Comparison of ENCODE assay signal across 39 mouse cellular contexts in the genomic region with DNA sequence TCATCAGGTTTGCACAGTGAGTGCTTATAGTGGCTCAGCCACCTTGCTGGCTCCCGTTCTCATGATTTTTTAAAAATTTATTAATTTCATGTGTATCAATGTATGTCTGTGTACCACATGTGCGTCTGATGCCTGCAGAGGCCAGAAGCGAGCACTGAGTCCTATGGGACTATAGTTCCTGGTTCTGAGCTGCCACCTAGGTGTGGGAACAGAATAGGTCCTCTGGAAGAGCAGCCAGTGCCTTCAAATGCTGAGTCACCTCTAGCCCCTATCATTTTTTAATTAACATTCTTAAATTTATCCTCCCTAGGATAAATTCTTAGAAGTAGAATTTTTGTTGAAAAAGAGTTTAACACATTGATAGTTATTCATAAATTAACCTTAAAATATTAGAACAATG. TPM values are rescaled to one million over a fixed set of nuclear protein-coding genes. Genes with fewer than 3 reads are reported as not detected.
DNase-seq lines count a peak whose midpoint lies in the region; TF ChIP-seq lines count a peak whose summit lies in the region.
"Had no signal": no experiment of that assay in that cellular context is flagged by ENCODE, and none has a peak within 500 bp of the region (broad histone marks: within the 10 kb centered on the region; RNA-seq: fewer than 3 reads in every experiment).

No protein-coding gene starts in this region.

- peak overlapping the region; percentile 53; the same call in 1 of the 2 replicates for H3K27ac ChIP-seq in heart, adult 2 months
- peak overlapping the region; percentile 72 for H3K27ac ChIP-seq in bone marrow macrophage, adult 2 months (ENCODE audit: insufficient read depth, low read depth, low read length)
- no peak overlapping the region for H3K27ac ChIP-seq in cerebellum, adult 2 months (ENCODE audit: insufficient read depth, low read length)
- H3K27ac ChIP-seq in limb, embryonic 10.5 days = no peak overlapping the region
- H3K27ac ChIP-seq: embryonic facial prominence, embryonic 12.5 days; forebrain, embryonic 10.5 days; forebrain, embryonic 15.5 days; heart, embryonic 13.5 days; intestine, embryonic 15.5 days; kidney, embryonic 15.5 days; liver, embryonic 14.5 days; midbrain, embryonic 12.5 days; stomach, embryonic 15.5 days had no signal

- H3K36me3 ChIP-seq in heart, adult 2 months (ENCODE audit: control insufficient read depth, insufficient read depth, low read length) = peaks cover 5% of the 10 kb centered on the region
- no peaks in the 10 kb centered on the region for H3K36me3 ChIP-seq in myocyte (ENCODE audit: control insufficient read depth, insufficient read depth)
- H3K36me3 ChIP-seq in limb, embryonic 10.5 days = no peaks in the 10 kb centered on the region
- H3K36me3 ChIP-seq: embryonic facial prominence, embryonic 12.5 days; forebrain, embryonic 10.5 days; forebrain, embryonic 15.5 days; intestine, embryonic 15.5 days; midbrain, embryonic 12.5 days; stomach, embryonic 15.5 days had no signal

- TF ChIP-seq EP300 in heart, adult 2 months (IDR thresholded peaks at IDR 0.05; ENCODE audit: insufficient read depth, low read depth, low read length) = no peak

- H3K4me3 ChIP-seq in heart, adult 2 months = no peak overlapping the region
- no peak overlapping the region for H3K4me3 ChIP-seq in bone marrow macrophage, adult 2 months (ENCODE audit: insufficient read depth, low read length)
- H3K4me3 ChIP-seq in myocyte = no peak overlapping the region
- H3K4me3 ChIP-seq in cerebellum, adult 2 months (replicated peaks; ENCODE audit: insufficient read depth, low read depth, low read length) = no peak overlapping the region
- no peak overlapping the region for H3K4me3 ChIP-seq in limb, embryonic 10.5 days
- H3K4me3 ChIP-seq: embryonic facial prominence, embryonic 12.5 days; forebrain, embryonic 10.5 days; forebrain, embryonic 15.5 days; heart, embryonic 13.5 days; intestine, embryonic 15.5 days; kidney, embryonic 15.5 days; megakaryocyte, embryonic 14.5 days; midbrain, embryonic 12.5 days; stomach, embryonic 15.5 days had no signal

- no peaks in the 10 kb centered on the region for H3K27me3 ChIP-seq in heart, adult 2 months (ENCODE audit: control insufficient read depth, insufficient read depth, low read length)
- no peaks in the 10 kb centered on the region for H3K27me3 ChIP-seq in myocyte (ENCODE audit: control insufficient read depth, insufficient read depth, insufficient read length)
- H3K27me3 ChIP-seq in cerebellum, adult 2 months (ENCODE audit: control insufficient read depth, insufficient read depth, low read length) = no peaks in the 10 kb centered on the region
- H3K27me3 ChIP-seq in limb, embryonic 10.5 days (ENCODE audit: low read depth, poor library complexity, severe bottlenecking) = no peaks in the 10 kb centered on the region
- H3K27me3 ChIP-seq: embryonic facial prominence, embryonic 12.5 days; forebrain, embryonic 15.5 days; heart, embryonic 13.5 days; intestine, embryonic 15.5 days; kidney, embryonic 15.5 days; megakaryocyte, embryonic 14.5 days; midbrain, embryonic 12.5 days; stomach, embryonic 15.5 days had no signal

- no peak for DNase-seq in heart, adult 2 months
- DNase-seq in heart, postnatal 36 days = no peak
- peak; percentile 58 for DNase-seq in 3T3-L1 (ENCODE audit: low read depth, low spot score)
- DNase-seq in cerebellum, adult 2 months = no peak
- no peak for DNase-seq in layer of hippocampus, postnatal 36 days
- DNase-seq in limb, embryonic 10.5 days (ENCODE audit: low spot score) = no peak
- DNase-seq: B cell, adult 2 months; cerebellum, adult 9-10 months; cerebellum, postnatal 36 days; embryo, embryonic 11 days; kidney, postnatal 36 days; liver; lung, embryonic 14.5 days; retina, postnatal 1 day; right cerebral cortex, postnatal 25 days; thymus, postnatal 14 days had no signal

- peaks cover 3% of the 10 kb centered on the region for H3K4me1 ChIP-seq in heart, adult 2 months (ENCODE audit: control insufficient read depth, insufficient read depth, low read length)
- peaks cover 29% of the 10 kb centered on the region for H3K4me1 ChIP-seq in bone marrow macrophage, adult 2 months (ENCODE audit: control insufficient read depth, insufficient read depth, low read length)
- H3K4me1 ChIP-seq in cerebellum, adult 2 months (ENCODE audit: control insufficient read depth, insufficient read depth, low read length) = no peaks in the 10 kb centered on the region
- H3K4me1 ChIP-seq in limb, embryonic 10.5 days = peaks cover 5% of the 10 kb centered on the region
- H3K4me1 ChIP-seq: intestine, embryonic 15.5 days; stomach, embryonic 15.5 days had no signal

- no peaks in the 10 kb centered on the region for H3K79me2 ChIP-seq in heart, adult 2 months (replicated peaks; ENCODE audit: control insufficient read depth, insufficient read depth, low read length)
- no peaks in the 10 kb centered on the region for H3K79me2 ChIP-seq in myocyte (ENCODE audit: control insufficient read depth, insufficient read depth)

- no peak overlapping the region for H3K9ac ChIP-seq in heart, adult 2 months (ENCODE audit: low read depth, low read length)
- H3K9ac ChIP-seq: embryonic facial prominence, embryonic 12.5 days; forebrain, embryonic 15.5 days; heart, embryonic 13.5 days; intestine, embryonic 15.5 days; kidney, embryonic 15.5 days; liver, embryonic 14.5 days; lung, embryonic 14.5 days; midbrain, embryonic 12.5 days; stomach, embryonic 15.5 days had no signal

- intact Hi-C loops in heart, adult 2 months (cut with DNase I) = loop anchor here (5.0 kb wide), 1 partner anchor 50 kb away; the partner anchor contains the start of genes Ecd and Fam149b
- intact Hi-C loops in heart, postnatal 36 days (cut with DNase I) = no loop called here

- no peak for TF ChIP-seq CTCF in heart, adult 2 months (IDR thresholded peaks at IDR 0.05)
- no peak for TF ChIP-seq CTCF in bone marrow macrophage, adult 2 months (IDR thresholded peaks at IDR 0.05; ENCODE audit: low read depth, low read length)
- TF ChIP-seq CTCF in cerebellum, adult 2 months (IDR thresholded peaks at IDR 0.05; ENCODE audit: borderline replicate concordance, insufficient read depth, low read depth, low read length) = no peak

- no peak for TF ChIP-seq POLR2A in heart, adult 2 months (IDR thresholded peaks at IDR 0.05; ENCODE audit: insufficient read depth, low read depth, low read length)
- TF ChIP-seq POLR2A in bone marrow macrophage, adult 2 months (IDR thresholded peaks at IDR 0.05; ENCODE audit: borderline replicate concordance, low read depth, low read length) = no peak
- no peak for TF ChIP-seq POLR2A in myocyte (IDR thresholded peaks at IDR 0.05; ENCODE audit: insufficient read length, low read depth)
- TF ChIP-seq POLR2A in cerebellum, adult 2 months (IDR thresholded peaks at IDR 0.05; ENCODE audit: borderline replicate concordance, insufficient read depth, low read length) = no peak

- H3ac ChIP-seq in myocyte (ENCODE audit: control insufficient read depth, insufficient read length) = no peak overlapping the region

- no peaks in the 10 kb centered on the region for H3K9me3 ChIP-seq in limb, embryonic 10.5 days (replicated peaks)
- H3K9me3 ChIP-seq: embryonic facial prominence, embryonic 12.5 days; forebrain, embryonic 10.5 days; forebrain, embryonic 15.5 days; heart, embryonic 13.5 days; intestine, embryonic 15.5 days; kidney, embryonic 15.5 days; megakaryocyte, embryonic 14.5 days; midbrain, embryonic 12.5 days; stomach, embryonic 15.5 days had no signal

- peak overlapping the region; percentile 72 for H3K4me2 ChIP-seq in myocyte (ENCODE audit: low read depth)
- H3K4me2 ChIP-seq: embryonic facial prominence, embryonic 12.5 days; forebrain, embryonic 15.5 days; heart, embryonic 13.5 days; intestine, embryonic 15.5 days; kidney, embryonic 15.5 days; lung, embryonic 14.5 days; midbrain, embryonic 12.5 days; stomach, embryonic 15.5 days had no signal

- 84% methylated on average over 3 of the region's 3 CpGs for WGBS in heart, adult 2 months
- 68% methylated on average over 3 of the region's 3 CpGs for WGBS in cerebellum, adult 2 months
- 87% methylated on average over 3 of the region's 3 CpGs for WGBS in limb, embryonic 10.5 days

RNA-seq across cellular contexts. Expression of gene Nudt13, which starts 3.1 kb away (rescaled TPM):
- 10 to 100 TPM; 35.7 to 37.7 TPM for total RNA-seq in heart, adult 2 months (2021)
- polyA plus RNA-seq in heart, adult 2 months (2012; rRNA removed) = 27.4 and 34.1 TPM in 2 replicates
- 10 to 100 TPM; 28.3 to 35.8 TPM for total RNA-seq in heart, postnatal 36 days (2021)
- 35.8 and 36.6 TPM in 2 replicates for polyA plus RNA-seq in bone marrow macrophage, adult 2 months (2012; ENCODE audit: insufficient read depth, insufficient read length, missing spikeins)
- 11.1 TPM for polyA plus RNA-seq in myocyte (2012; fragmentation: generic; extraction: Trizol)
- 27.1 and 27.6 TPM in 2 replicates for polyA plus RNA-seq in cerebellum, adult 2 months (2012; rRNA removed)
- total RNA-seq in layer of hippocampus, postnatal 36 days (2021) = 10 to 100 TPM; 21.7 to 22.9 TPM
- 11.5 and 15.5 TPM in 2 replicates for polyA plus RNA-seq in limb, embryonic 10.5 days (2016; fragmentation: Nextera tagmentation; extraction: Ambion mirVana)

RNA-seq across cellular contexts. Expression of gene Kcnk16, which starts 28.6 kb away (rescaled TPM):
- not detected for total RNA-seq in heart, adult 2 months (2021)
- polyA plus RNA-seq in heart, adult 2 months (2012; rRNA removed) = not detected in 2 replicates
- total RNA-seq in heart, postnatal 36 days (2021) = not detected
- not detected in 2 replicates for polyA plus RNA-seq in bone marrow macrophage, adult 2 months (2012; ENCODE audit: insufficient read depth, insufficient read length, missing spikeins)
- not detected for polyA plus RNA-seq in myocyte (2012; fragmentation: generic; extraction: Trizol)
- polyA plus RNA-seq in cerebellum, adult 2 months (2012; rRNA removed) = not detected in 2 replicates
- not detected for total RNA-seq in layer of hippocampus, postnatal 36 days (2021)
- polyA plus RNA-seq in limb, embryonic 10.5 days (2016; fragmentation: Nextera tagmentation; extraction: Ambion mirVana) = not detected in 2 replicates
- total RNA-seq: adrenal gland, postnatal 10 days; gastrocnemius, adult 18-20 months; gastrocnemius, postnatal 4 days; heart, adult 8-10 months; heart, postnatal 10 days; layer of hippocampus, adult 8-10 months; left cerebral cortex, postnatal 10 days had no signal
- polyA plus RNA-seq: embryonic facial prominence, embryonic 12.5 days; forebrain, embryonic 10.5 days; forebrain, embryonic 15.5 days; frontal cortex, adult 2 months; hindbrain, embryonic 11.5 days; kidney, embryonic 15.5 days; limb, embryonic 11.5 days; midbrain, embryonic 12.5 days; neural tube, embryonic 14.5 days had no signal

RNA-seq across cellular contexts. Expression of gene Ecd, which starts 50.3 kb away (rescaled TPM):
- 10 to 100 TPM; 31.7 to 36.9 TPM for total RNA-seq in heart, adult 2 months (2021)
- polyA plus RNA-seq in heart, adult 2 months (2012; rRNA removed) = 16.2 and 26.2 TPM in 2 replicates
- total RNA-seq in heart, postnatal 36 days (2021) = 10 to 100 TPM; 34.3 to 35.3 TPM
- polyA plus RNA-seq in bone marrow macrophage, adult 2 months (2012; ENCODE audit: insufficient read depth, insufficient read length, missing spikeins) = 25.0 and 29.4 TPM in 2 replicates
- 27.0 TPM for polyA plus RNA-seq in myocyte (2012; fragmentation: generic; extraction: Trizol)
- 32.1 and 33.9 TPM in 2 replicates for polyA plus RNA-seq in cerebellum, adult 2 months (2012; rRNA removed)
- total RNA-seq in layer of hippocampus, postnatal 36 days (2021) = 10 to 100 TPM; 34.9 to 35.5 TPM
- 71.7 and 74.6 TPM in 2 replicates for polyA plus RNA-seq in limb, embryonic 10.5 days (2016; fragmentation: Nextera tagmentation; extraction: Ambion mirVana)

RNA-seq across cellular contexts. Expression of gene Fam149b, which starts 50.3 kb away (rescaled TPM):
- 10 to 100 TPM; 29.6 to 30.1 TPM for total RNA-seq in heart, adult 2 months (2021)
- polyA plus RNA-seq in heart, adult 2 months (2012; rRNA removed) = 23.1 and 36.5 TPM in 2 replicates
- 10 to 100 TPM; 29.6 to 35.0 TPM for total RNA-seq in heart, postnatal 36 days (2021)
- polyA plus RNA-seq in bone marrow macrophage, adult 2 months (2012; ENCODE audit: insufficient read depth, insufficient read length, missing spikeins) = 21.4 and 30.6 TPM in 2 replicates
- polyA plus RNA-seq in myocyte (2012; fragmentation: generic; extraction: Trizol) = 11.5 TPM
- polyA plus RNA-seq in cerebellum, adult 2 months (2012; rRNA removed) = 53.0 and 59.0 TPM in 2 replicates
- 10 to 100 TPM; 50.8 to 53.1 TPM for total RNA-seq in layer of hippocampus, postnatal 36 days (2021)
- 43.5 and 51.7 TPM in 2 replicates for polyA plus RNA-seq in limb, embryonic 10.5 days (2016; fragmentation: Nextera tagmentation; extraction: Ambion mirVana)

Comparison
In these comparisons a context has a peak if more than half of its experiments do, and no peak if none do; other contexts are left out.
1. H3K27ac ChIP-seq: peak in heart, adult 2 months (single experiment) and bone marrow macrophage, adult 2 months (single experiment); none in cerebellum, adult 2 months (single experiment) and limb, embryonic 10.5 days (single experiment).